Mouse (Mus musculus) limb, embryonic 14.5 days (tissue): Measurements from ENCODE around the gene Map4k2. TPM values are rescaled to one million over a fixed set of nuclear protein-coding genes. Genes with fewer than 3 reads are reported as not detected.
A peak's percentile ranks its signal among the peaks of the same experiment; 100 is the strongest.

Experiments used
- ATAC-seq: fragments of 200-750 bp; cut with Nextera tagmentation; 2 replicates; pipeline ENCODE4 v1.8.0; 2017; ENCODE audit warnings: low read depth, moderate number of reproducible peaks, moderate TSS enrichment; ENCODE audit not compliant: low FRiP score
- DNase-seq: peaks from one replicate; pipeline ENCODE4 v3.0.0-alpha.2; 2015; ENCODE audit warnings: low spot score
- H3K27ac ChIP-seq: fragments of 300-500 bp; sonication (generic); replicated peaks from 2 replicates; pipeline ENCODE4 v1.5.1; 2014; ENCODE audit warnings: low read depth, mild to moderate bottlenecking, low read length, moderate library complexity, mixed read lengths
- H3K27me3 ChIP-seq: fragments of 300-500 bp; sonication (generic); 2 replicates; pipeline ENCODE4 v1.6.1; 2014; ENCODE audit warnings: low read length, mixed read lengths; ENCODE audit not compliant: control insufficient read depth, insufficient read depth
- H3K36me3 ChIP-seq: fragments of 300-500 bp; sonication (generic); 2 replicates; pipeline ENCODE4 v1.6.1; 2014; ENCODE audit warnings: mild to moderate bottlenecking, low read length, moderate library complexity, mixed read lengths; ENCODE audit not compliant: control insufficient read depth, insufficient read depth
- H3K4me1 ChIP-seq: fragments of 300-500 bp; sonication (generic); 2 replicates; pipeline ENCODE4 v1.6.1; 2014; ENCODE audit warnings: antibody characterized with exemption, low read length, mixed read lengths; ENCODE audit not compliant: control insufficient read depth, insufficient read depth
- H3K4me2 ChIP-seq: fragments of 300-500 bp; sonication (generic); replicated peaks from 2 replicates; pipeline ENCODE4 v1.6.1; 2014; ENCODE audit warnings: low read depth, mild to moderate bottlenecking, low read length, moderate library complexity; ENCODE audit not compliant: severe bottlenecking
- H3K4me3 ChIP-seq: fragments of 300-500 bp; sonication (generic); replicated peaks from 2 replicates; pipeline ENCODE4 v1.5.1; 2014; ENCODE audit warnings: low read length
- H3K9ac ChIP-seq: fragments of 300-500 bp; sonication (generic); 2 replicates; pipeline ENCODE4 v1.6.1; 2014; ENCODE audit warnings: mild to moderate bottlenecking, low read depth, low read length, moderate library complexity; ENCODE audit not compliant: severe bottlenecking
- H3K9me3 ChIP-seq: fragments of 300-500 bp; sonication (generic); 2 replicates; pipeline ENCODE4 v1.6.1; 2016; ENCODE audit warnings: low read length; ENCODE audit not compliant: control insufficient read depth
- POLR2A ChIP-seq: fragments of 200-500 bp; IDR thresholded peaks from 2 replicates; pipeline ENCODE4 v1.8.0; 2012; ENCODE audit warnings: inconsistent platforms, mild to moderate bottlenecking, moderate library complexity, borderline replicate concordance; ENCODE audit not compliant: insufficient read depth, insufficient read length; ENCODE audit errors: extremely low read depth
- WGBS: fragments of 180-500 bp; shearing (Covaris S2); extraction: QIAGEN DNeasy Blood & Tissue Kit; methylation state at CpG from one replicate; pipeline ENCODE4 v1.1.7; 2014; 5-methylcytosine and 5-hydroxymethylcytosine counted together
- polyA plus RNA-seq, 2 experiments: library from polyadenylated mRNA; depleted of rRNA in 1 of 2; stranded (reverse) in 1 of 2; unstranded in 1 of 2; fragments of >200 nt; fragmentation: Nextera tagmentation in 1 of 2; extraction: Ambion mirVana in 1 of 2; gene quantifications; 2 replicates each; pipeline versions ENCODE4 v1.2.1 to v1.2.3; 2012 to 2014

Gene Map4k2
- polyA plus RNA-seq, 2 experiments, result 8.8 to 90.4 TPM

GRCm38 (mm10) chr19:6384128-6384527 is 43.2 kb downstream of the Map4k2 start, which contains the start of gene Pygm:
TSS of gene Pygm (plus strand) at chr19:6384399.
- Histone ChIP-seq H3K9me3 (no peaks in the 10 kb centered on the region), H3K27me3 (no peaks in the 10 kb centered on the region), H3K4me1 (peaks cover 6% of the 10 kb centered on the region), H3K4me2 (no peak within 1 kb of the TSS), H3K27ac (peak within 1 kb of the TSS; percentile 33; the same call in 1 of the 2 replicates), H3K36me3 (peaks cover 2% of the 10 kb centered on the region; the same call in 1 of the 2 replicates), H3K4me3 (no peak within 1 kb of the TSS), H3K9ac (peak within 1 kb of the TSS; percentile 25; the same call in 1 of the 2 replicates)
- no peak for TF ChIP-seq POLR2A
- DNase-seq (peak; percentile 50), ATAC-seq (peak; percentile 48)
- whole genome bisulfite sequencing, result 17% methylated on average over 7 of the region's 7 CpGs

DNA sequence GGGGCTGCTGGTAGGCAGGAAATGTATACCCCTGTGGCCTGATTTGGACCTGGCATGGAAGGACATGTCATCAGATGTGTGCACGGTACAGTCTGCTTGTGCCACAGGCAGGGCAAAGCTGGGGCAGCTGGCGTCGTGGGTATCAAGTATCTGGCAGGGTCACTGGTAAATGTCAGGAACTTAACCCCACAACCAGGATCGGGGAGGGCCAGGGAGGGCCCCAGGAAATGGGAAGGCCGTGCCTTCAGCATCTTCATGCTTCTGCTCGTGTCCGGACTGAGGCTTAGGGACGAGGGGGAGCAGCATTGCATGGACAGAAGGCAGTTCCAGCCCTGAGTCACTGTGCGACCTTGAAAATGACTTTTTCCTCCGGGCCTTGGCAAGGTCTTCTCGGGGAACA is 44.0 kb downstream of the Map4k2 start:
- DNase-seq, result no peak
- Histone ChIP-seq H3K36me3 (no peaks in the 10 kb centered on the region), H3K27me3 (no peaks in the 10 kb centered on the region), H3K27ac (no peak overlapping the region), H3K4me2 (no peak overlapping the region), H3K9ac (no peak overlapping the region), H3K9me3 (no peaks in the 10 kb centered on the region), H3K4me1 (peaks cover 13% of the 10 kb centered on the region), H3K4me3 (no peak overlapping the region)
- ATAC-seq, result no peak
- TF ChIP-seq POLR2A, result no peak
- 77% methylated on average over 11 of the region's 11 CpGs for WGBS

GRCm38 (mm10) chr19:6385419-6385818 is 44.5 kb downstream of the Map4k2 start:
- DNase-seq, result no peak
- 76% methylated on average over 5 of the region's 5 CpGs for WGBS
- Histone ChIP-seq H3K9me3 (no peaks in the 10 kb centered on the region), H3K4me2 (no peak overlapping the region), H3K36me3 (no peaks in the 10 kb centered on the region), H3K9ac (no peak overlapping the region), H3K27me3 (no peaks in the 10 kb centered on the region), H3K27ac (no peak overlapping the region), H3K4me1 (peaks cover 13% of the 10 kb centered on the region), H3K4me3 (no peak overlapping the region)
- TF ChIP-seq POLR2A, result no peak
- no peak for ATAC-seq

DNA sequence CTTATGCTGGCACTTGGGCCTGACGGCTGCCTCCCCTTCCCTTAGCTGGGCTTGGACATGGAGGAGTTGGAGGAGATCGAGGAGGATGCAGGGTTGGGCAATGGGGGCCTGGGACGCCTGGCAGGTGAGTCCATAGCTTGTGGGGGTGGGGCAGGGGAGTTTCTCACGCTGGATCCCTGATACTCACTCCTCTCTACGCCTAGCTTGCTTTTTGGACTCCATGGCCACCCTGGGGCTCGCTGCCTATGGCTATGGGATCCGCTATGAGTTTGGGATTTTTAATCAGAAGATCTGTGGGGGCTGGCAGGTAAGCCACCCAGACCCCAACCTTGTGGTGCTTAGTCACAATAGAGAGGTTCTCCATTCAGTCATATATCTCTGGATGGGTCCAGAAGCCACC is 44.9 kb downstream of the Map4k2 start:
- no peak for DNase-seq
- Histone ChIP-seq H3K36me3 (no peaks in the 10 kb centered on the region), H3K27ac (no peak overlapping the region), H3K27me3 (no peaks in the 10 kb centered on the region), H3K9ac (no peak overlapping the region), H3K4me1 (peaks cover 13% of the 10 kb centered on the region), H3K9me3 (no peaks in the 10 kb centered on the region), H3K4me2 (no peak overlapping the region), H3K4me3 (no peak overlapping the region)
- TF ChIP-seq POLR2A, result no peak
- 79% methylated on average over 7 of the region's 7 CpGs for WGBS
- no peak for ATAC-seq

DNA sequence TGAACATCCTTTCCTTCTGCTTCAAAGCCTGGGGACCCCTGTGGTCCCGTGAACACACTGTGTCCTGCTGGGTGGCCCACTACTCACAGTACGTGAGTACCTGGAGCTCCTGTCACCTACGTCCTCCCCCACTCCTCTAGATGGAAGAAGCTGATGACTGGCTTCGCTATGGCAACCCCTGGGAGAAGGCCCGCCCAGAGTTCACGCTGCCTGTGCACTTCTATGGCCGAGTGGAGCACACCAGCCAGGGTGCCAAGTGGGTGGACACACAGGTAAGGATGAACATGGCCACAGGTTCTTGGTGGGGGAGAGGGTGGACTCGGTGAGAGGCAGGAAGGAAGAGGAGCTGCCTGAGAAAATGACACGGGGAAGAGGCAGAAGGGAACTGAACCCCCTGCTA is 45.3 kb downstream of the Map4k2 start:
- Histone ChIP-seq H3K27ac (no peak overlapping the region), H3K4me2 (no peak overlapping the region), H3K4me1 (peaks cover 13% of the 10 kb centered on the region), H3K27me3 (no peaks in the 10 kb centered on the region), H3K36me3 (no peaks in the 10 kb centered on the region), H3K9me3 (no peaks in the 10 kb centered on the region), H3K4me3 (no peak overlapping the region), H3K9ac (no peak overlapping the region)
- ATAC-seq, result no peak
- 64% methylated on average over 9 of the region's 9 CpGs for WGBS
- no peak for TF ChIP-seq POLR2A
- no peak for DNase-seq

GRCm38 (mm10) chr19:6388006-6388405 is 47.1 kb downstream of the Map4k2 start:
- H3K27ac ChIP-seq, result no peak overlapping the region
- peaks cover 13% of the 10 kb centered on the region for H3K4me1 ChIP-seq
- no peak overlapping the region for H3K4me3 ChIP-seq

More at GRCm38 (mm10) chr19:6388006-6388405, 47.1 kb downstream of the Map4k2 start:
- DNase-seq (no peak), ATAC-seq (no peak)
- 75% methylated on average over 13 of the region's 13 CpGs for WGBS
- no peaks in the 10 kb centered on the region for H3K9me3 ChIP-seq
- H3K27me3 ChIP-seq, result no peaks in the 10 kb centered on the region
- TF ChIP-seq POLR2A, result no peak
- H3K36me3 ChIP-seq, result no peaks in the 10 kb centered on the region
- H3K4me2 ChIP-seq, result no peak overlapping the region
- H3K9ac ChIP-seq, result no peak overlapping the region
